Mouse (Mus musculus): ENCODE measurements at regions not wholly inside any gene's neighbourhood (a gene's known extent, or its start where the extent isn't known, plus 50 kb on each side); places are given as distances from the start of the nearest gene placed in this dataset.

GRCm38 (mm10) chr2:10307376-10307775 lies 62.9 kb upstream of the Sfmbt2 start:
- Histone ChIP-seq H3K27ac (ENCODE audit: insufficient read depth, low read depth, low read length) (no peak overlapping the region), H3K36me3 (ENCODE audit: control insufficient read depth, insufficient read depth, low read length) (no peaks in the 10 kb centered on the region), H3K27me3 (ENCODE audit: control insufficient read depth, insufficient read depth, low read length) (no peaks in the 10 kb centered on the region), H3K4me3 (ENCODE audit: low read depth, low read length) (no peak overlapping the region), H3K4me1 (ENCODE audit: control insufficient read depth, insufficient read depth, insufficient read length, low read length) (no peaks in the 10 kb centered on the region)
- no peak for TF ChIP-seq CTCF (IDR thresholded peaks at IDR 0.05; ENCODE audit: extremely low read depth, insufficient read length, insufficient replicate concordance, low read depth, low read length)
- no peak for TF ChIP-seq POLR2A (IDR thresholded peaks at IDR 0.05; ENCODE audit: low read depth, low read length)
- WGBS, result 34% methylated on average over 4 of the region's 4 CpGs

- Histone ChIP-seq H3K36me3 (ENCODE audit: control insufficient read depth, insufficient read depth, low read length) (no peaks in the 10 kb centered on the region), H3K4me1 (ENCODE audit: control insufficient read depth, insufficient read depth, insufficient read length, low read length) (no peaks in the 10 kb centered on the region), H3K4me3 (ENCODE audit: low read depth, low read length) (no peak overlapping the region), H3K27ac (ENCODE audit: insufficient read depth, low read depth, low read length) (no peak overlapping the region), H3K27me3 (ENCODE audit: control insufficient read depth, insufficient read depth, low read length) (no peaks in the 10 kb centered on the region)
- TF ChIP-seq CTCF (IDR thresholded peaks at IDR 0.05; ENCODE audit: extremely low read depth, insufficient read length, insufficient replicate concordance, low read depth, low read length) (no peak), POLR2A (IDR thresholded peaks at IDR 0.05; ENCODE audit: low read depth, low read length) (no peak)
- WGBS, result 75% methylated on average over 5 of the region's 5 CpGs
These were observed 60.7 kb upstream of the Sfmbt2 start for GRCm38 (mm10) chr2:10309656-10310055.

- 79% methylated on average over 14 of the region's 14 CpGs for WGBS
- Histone ChIP-seq H3K4me1 (ENCODE audit: control insufficient read depth, insufficient read depth, insufficient read length, low read length) (no peaks in the 10 kb centered on the region), H3K36me3 (ENCODE audit: control insufficient read depth, insufficient read depth, low read length) (no peaks in the 10 kb centered on the region), H3K4me3 (ENCODE audit: low read depth, low read length) (no peak overlapping the region), H3K27ac (ENCODE audit: insufficient read depth, low read depth, low read length) (no peak overlapping the region), H3K27me3 (ENCODE audit: control insufficient read depth, insufficient read depth, low read length) (no peaks in the 10 kb centered on the region)
- TF ChIP-seq CTCF (IDR thresholded peaks at IDR 0.05; ENCODE audit: extremely low read depth, insufficient read length, insufficient replicate concordance, low read depth, low read length), result no peak
- TF ChIP-seq POLR2A (IDR thresholded peaks at IDR 0.05; ENCODE audit: low read depth, low read length), result no peak
These were observed 58.6 kb upstream of the Sfmbt2 start for GRCm38 (mm10) chr2:10311719-10312118.

- Histone ChIP-seq H3K4me3 (ENCODE audit: low read depth, low read length) (no peak overlapping the region), H3K4me1 (ENCODE audit: control insufficient read depth, insufficient read depth, insufficient read length, low read length) (no peaks in the 10 kb centered on the region), H3K27ac (ENCODE audit: insufficient read depth, low read depth, low read length) (no peak overlapping the region), H3K36me3 (ENCODE audit: control insufficient read depth, insufficient read depth, low read length) (no peaks in the 10 kb centered on the region), H3K27me3 (ENCODE audit: control insufficient read depth, insufficient read depth, low read length) (no peaks in the 10 kb centered on the region)
- 58% methylated on average over 7 of the region's 7 CpGs for WGBS
- TF ChIP-seq POLR2A (IDR thresholded peaks at IDR 0.05; ENCODE audit: low read depth, low read length) (no peak), CTCF (IDR thresholded peaks at IDR 0.05; ENCODE audit: extremely low read depth, insufficient read length, insufficient replicate concordance, low read depth, low read length) (no peak)
These were observed 57.9 kb upstream of the Sfmbt2 start for GRCm38 (mm10) chr2:10312398-10312797.

GRCm38 (mm10) chr2:10314251-10315243 lies 55.8 kb upstream of the Sfmbt2 start:
- TF ChIP-seq POLR2A (IDR thresholded peaks at IDR 0.05; ENCODE audit: low read depth, low read length) (no peak), CTCF (IDR thresholded peaks at IDR 0.05; ENCODE audit: extremely low read depth, insufficient read length, insufficient replicate concordance, low read depth, low read length) (no peak)
- WGBS, result 42% methylated on average over 14 of the region's 14 CpGs
- Histone ChIP-seq H3K36me3 (ENCODE audit: control insufficient read depth, insufficient read depth, low read length) (no peaks in the 10 kb centered on the region), H3K4me1 (ENCODE audit: control insufficient read depth, insufficient read depth, insufficient read length, low read length) (no peaks in the 10 kb centered on the region), H3K27ac (ENCODE audit: insufficient read depth, low read depth, low read length) (0 out of 2 replicates have a peak overlapping the region, but pooled peaks have one; percentile 26), H3K27me3 (ENCODE audit: control insufficient read depth, insufficient read depth, low read length) (no peaks in the 10 kb centered on the region), H3K4me3 (ENCODE audit: low read depth, low read length) (no peak overlapping the region)

GRCm38 (mm10) chr2:10316347-10316746 lies 54.0 kb upstream of the Sfmbt2 start:
- Histone ChIP-seq H3K27me3 (ENCODE audit: control insufficient read depth, insufficient read depth, low read length) (no peaks in the 10 kb centered on the region), H3K36me3 (ENCODE audit: control insufficient read depth, insufficient read depth, low read length) (no peaks in the 10 kb centered on the region), H3K4me1 (ENCODE audit: control insufficient read depth, insufficient read depth, insufficient read length, low read length) (no peaks in the 10 kb centered on the region), H3K4me3 (ENCODE audit: low read depth, low read length) (no peak overlapping the region), H3K27ac (ENCODE audit: insufficient read depth, low read depth, low read length) (no peak overlapping the region)
- no peak for TF ChIP-seq POLR2A (IDR thresholded peaks at IDR 0.05; ENCODE audit: low read depth, low read length)
- TF ChIP-seq CTCF (IDR thresholded peaks at IDR 0.05; ENCODE audit: extremely low read depth, insufficient read length, insufficient replicate concordance, low read depth, low read length), result no peak
- 84% methylated on average over 5 of the region's 5 CpGs for WGBS

GRCm38 (mm10) chr2:10318166-10318768 lies 52.0 kb upstream of the Sfmbt2 start:
- TF ChIP-seq CTCF (IDR thresholded peaks at IDR 0.05; ENCODE audit: extremely low read depth, insufficient read length, insufficient replicate concordance, low read depth, low read length), result no peak
- no peak for TF ChIP-seq POLR2A (IDR thresholded peaks at IDR 0.05; ENCODE audit: low read depth, low read length)
- WGBS, result 89% methylated on average over 10 of the region's 10 CpGs
- Histone ChIP-seq H3K27ac (ENCODE audit: insufficient read depth, low read depth, low read length) (no peak overlapping the region), H3K36me3 (ENCODE audit: control insufficient read depth, insufficient read depth, low read length) (no peaks in the 10 kb centered on the region), H3K27me3 (ENCODE audit: control insufficient read depth, insufficient read depth, low read length) (no peaks in the 10 kb centered on the region), H3K4me3 (ENCODE audit: low read depth, low read length) (no peak overlapping the region), H3K4me1 (ENCODE audit: control insufficient read depth, insufficient read depth, insufficient read length, low read length) (no peaks in the 10 kb centered on the region)
